Mouse (Mus musculus): ENCODE measurements at regions not wholly inside any gene's neighbourhood (a gene's known extent, or its start where the extent isn't known, plus 50 kb on each side); places are given as distances from the start of the nearest gene placed in this dataset.

DNA sequence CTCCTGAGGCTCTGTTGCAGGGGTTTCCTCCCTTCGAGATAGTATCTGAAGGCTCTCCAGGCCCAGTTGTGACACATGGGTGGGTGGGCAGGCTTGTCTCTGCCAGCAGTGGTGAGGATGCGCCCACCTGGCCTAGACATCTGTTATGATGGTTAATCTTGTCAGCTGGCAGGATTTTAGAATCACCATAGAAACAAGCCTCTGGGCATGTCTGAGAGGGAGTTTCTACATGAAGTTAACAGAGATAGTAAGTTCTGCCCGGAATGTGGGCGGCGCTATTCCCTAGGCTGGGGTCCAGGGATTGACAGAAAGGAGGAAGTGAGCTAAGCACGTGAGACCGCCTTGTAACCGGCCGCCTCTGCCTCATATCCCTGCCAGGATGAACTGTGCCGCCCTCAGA lies 177.2 kb upstream of the Igsf21 start:
- H3K27me3 ChIP-seq, result peaks cover 3% of the 10 kb centered on the region; the same call in 1 of the 2 replicates
- H3K36me3 ChIP-seq, result no peaks in the 10 kb centered on the region
- no peak overlapping the region for H3K27ac ChIP-seq
- no peak for ATAC-seq (ENCODE audit: low FRiP score)
- H3K4me1 ChIP-seq (replicated peaks), result peaks cover 5% of the 10 kb centered on the region; the same call in 1 of the 2 replicates
- H3K9me3 ChIP-seq, result no peaks in the 10 kb centered on the region
- no peak overlapping the region for H3K4me2 ChIP-seq
- 92% methylated on average over 10 of the region's 10 CpGs for WGBS
- H3K9ac ChIP-seq, result no peak overlapping the region
- no peak overlapping the region for H3K4me3 ChIP-seq

- Histone ChIP-seq H3K9ac (no peak overlapping the region), H3K4me2 (no peak overlapping the region), H3K9me3 (no peaks in the 10 kb centered on the region), H3K27ac (no peak overlapping the region), H3K27me3 (peaks cover 3% of the 10 kb centered on the region; the same call in 1 of the 2 replicates), H3K4me1 (replicated peaks) (peaks cover 5% of the 10 kb centered on the region; the same call in 1 of the 2 replicates), H3K36me3 (no peaks in the 10 kb centered on the region), H3K4me3 (no peak overlapping the region)
- no peak for ATAC-seq (ENCODE audit: low FRiP score)
- 74% methylated on average over 7 of the region's 7 CpGs for WGBS
Observed at GRCm38 (mm10) chr4:140421926-140422585, 175.5 kb upstream of the Igsf21 start.

DNA sequence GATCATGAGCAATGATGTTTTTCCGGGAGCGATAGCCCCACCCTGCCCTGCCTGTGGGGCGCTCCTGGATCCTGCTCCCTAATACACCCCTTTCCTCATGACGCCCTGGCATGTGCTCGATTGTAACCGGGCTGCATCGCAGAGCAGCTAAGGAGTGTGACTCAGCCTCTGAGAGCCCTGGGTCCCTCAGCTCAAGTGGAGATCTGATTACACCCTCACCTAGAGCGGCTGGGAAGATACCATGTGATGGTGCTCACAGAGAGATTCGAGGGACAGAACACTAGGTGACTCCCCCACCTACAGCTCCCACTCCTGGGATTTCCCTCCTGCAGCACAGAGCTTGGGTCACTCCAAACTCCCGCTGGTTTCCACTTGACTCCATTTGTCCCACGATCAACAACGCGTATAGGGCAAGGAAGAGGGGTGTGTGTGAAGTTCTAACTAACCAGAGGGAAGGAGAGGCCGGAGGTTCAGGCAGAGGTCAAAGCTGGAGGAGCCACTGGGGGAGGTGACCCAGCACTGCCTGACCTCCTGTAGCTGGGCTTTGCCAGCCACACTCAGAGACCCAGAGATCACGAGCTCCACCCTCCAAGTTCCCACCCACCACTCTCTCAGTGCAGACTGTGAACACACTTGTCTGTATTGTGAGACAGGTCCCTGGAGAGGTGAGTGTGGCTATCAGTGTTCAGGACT lies 173.3 kb upstream of the Igsf21 start:
- Histone ChIP-seq H3K9me3 (no peaks in the 10 kb centered on the region), H3K4me3 (no peak overlapping the region), H3K27ac (no peak overlapping the region), H3K27me3 (peaks cover 3% of the 10 kb centered on the region; the same call in 1 of the 2 replicates), H3K9ac (no peak overlapping the region), H3K36me3 (no peaks in the 10 kb centered on the region), H3K4me1 (replicated peaks) (peaks cover 5% of the 10 kb centered on the region; the same call in 1 of the 2 replicates), H3K4me2 (no peak overlapping the region)
- WGBS, result 68% methylated on average over 15 of the region's 15 CpGs
- no peak for ATAC-seq (ENCODE audit: low FRiP score)

- no peak for ATAC-seq (ENCODE audit: low FRiP score)
- 56% methylated on average over 17 of the region's 17 CpGs for WGBS
- Histone ChIP-seq H3K27ac (peak overlapping the region; percentile 68), H3K4me2 (no peak overlapping the region), H3K36me3 (no peaks in the 10 kb centered on the region), H3K9me3 (no peaks in the 10 kb centered on the region), H3K27me3 (no peaks in the 10 kb centered on the region), H3K4me1 (replicated peaks) (peaks cover 16% of the 10 kb centered on the region), H3K4me3 (no peak overlapping the region), H3K9ac (no peak overlapping the region)
Observed at GRCm38 (mm10) chr4:140412312-140412930, 165.8 kb upstream of the Igsf21 start.

- Histone ChIP-seq H3K9me3 (no peaks in the 10 kb centered on the region), H3K27me3 (no peaks in the 10 kb centered on the region), H3K4me1 (replicated peaks) (peaks cover 27% of the 10 kb centered on the region), H3K36me3 (no peaks in the 10 kb centered on the region), H3K27ac (no peak overlapping the region), H3K4me2 (no peak overlapping the region), H3K4me3 (no peak overlapping the region), H3K9ac (no peak overlapping the region)
- WGBS, result 98% methylated on average over 5 of the region's 5 CpGs
- ATAC-seq (ENCODE audit: low FRiP score), result no peak
Observed at GRCm38 (mm10) chr4:140408446-140408845, 161.9 kb upstream of the Igsf21 start.

DNA sequence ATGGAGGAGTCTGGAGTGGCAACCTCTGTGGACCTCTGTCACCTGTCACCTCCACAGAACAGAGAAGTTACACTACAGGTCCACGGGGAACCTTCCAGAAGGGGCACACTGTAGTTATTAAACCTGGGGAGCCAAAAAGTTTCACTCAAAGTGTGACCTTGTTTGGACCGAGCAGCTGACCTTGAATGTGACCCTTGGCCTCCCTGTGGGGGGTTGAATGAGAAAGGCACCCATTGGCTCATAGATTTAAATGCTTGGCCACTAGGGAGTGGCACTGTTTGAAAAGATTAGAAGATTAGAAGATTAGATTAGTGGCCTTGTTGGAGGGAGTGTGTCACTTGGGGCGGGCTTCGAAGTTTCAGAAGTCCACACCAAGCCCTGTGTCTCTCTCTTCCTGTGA lies 160.3 kb upstream of the Igsf21 start:
- peaks cover 23% of the 10 kb centered on the region for H3K4me1 ChIP-seq (replicated peaks)
- H3K27me3 ChIP-seq, result no peaks in the 10 kb centered on the region
- peak overlapping the region; percentile 62 for H3K27ac ChIP-seq
- 87% methylated on average over 4 of the region's 4 CpGs for WGBS
- H3K9ac ChIP-seq, result 0 out of 2 replicates have a peak overlapping the region, but pooled peaks have one; percentile 6
- no peaks in the 10 kb centered on the region for H3K9me3 ChIP-seq
- no peak for ATAC-seq (ENCODE audit: low FRiP score)
- H3K36me3 ChIP-seq, result no peaks in the 10 kb centered on the region
- no peak overlapping the region for H3K4me3 ChIP-seq
- no peak overlapping the region for H3K4me2 ChIP-seq

DNA sequence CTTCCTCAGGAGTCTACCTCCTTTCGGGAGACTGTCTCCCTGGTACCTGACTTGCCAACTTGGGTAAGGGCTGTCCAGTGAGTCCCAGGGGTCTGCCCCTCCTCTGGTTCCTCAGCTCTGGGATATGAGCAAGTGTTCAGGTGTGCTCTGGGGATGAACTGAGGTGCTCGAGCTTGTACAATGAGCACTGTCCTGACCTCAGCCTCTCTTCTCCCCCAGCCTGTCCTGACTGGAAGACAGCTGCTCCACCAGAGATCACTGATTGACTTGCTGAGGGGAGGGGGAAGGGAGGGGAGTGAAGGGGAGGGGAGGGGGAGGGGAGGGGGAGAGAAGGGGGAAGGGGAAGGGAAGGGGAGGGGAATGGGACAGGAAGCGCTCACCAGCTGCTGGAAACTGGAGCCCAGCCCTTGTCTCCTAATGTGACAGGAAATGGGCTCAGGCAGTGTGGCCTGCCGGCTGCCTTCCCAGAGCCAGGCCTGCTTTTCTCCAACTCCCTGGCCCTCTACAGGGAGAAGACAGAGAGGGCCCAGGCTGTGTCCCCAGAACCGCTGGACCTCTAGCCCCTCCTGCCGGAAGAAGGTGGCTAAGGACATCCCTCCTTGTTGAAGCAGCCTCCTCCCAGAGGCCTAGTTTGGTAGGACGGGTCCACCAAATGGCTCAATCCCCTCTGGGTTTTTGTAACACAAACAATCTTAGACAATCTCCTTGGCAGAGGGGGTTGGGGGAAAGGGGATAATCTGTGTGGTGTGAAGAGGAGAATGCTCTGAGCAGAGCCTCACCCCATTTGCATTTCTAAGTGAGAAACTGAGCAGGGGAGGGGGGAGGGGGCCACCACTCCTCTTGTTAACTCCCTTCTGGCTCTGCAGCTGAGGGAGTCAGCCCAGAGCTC lies 159.7 kb upstream of the Igsf21 start:
- WGBS, result 16% methylated on average over 7 of the region's 7 CpGs
- Histone ChIP-seq H3K36me3 (no peaks in the 10 kb centered on the region), H3K27ac (peak overlapping the region; percentile 62), H3K9ac (0 out of 2 replicates have a peak overlapping the region, but pooled peaks have one; percentile 6), H3K4me1 (replicated peaks) (peaks cover 25% of the 10 kb centered on the region), H3K9me3 (no peaks in the 10 kb centered on the region), H3K4me3 (no peak overlapping the region), H3K27me3 (no peaks in the 10 kb centered on the region), H3K4me2 (no peak overlapping the region)
- ATAC-seq (ENCODE audit: low FRiP score), result peak; percentile 68

DNA sequence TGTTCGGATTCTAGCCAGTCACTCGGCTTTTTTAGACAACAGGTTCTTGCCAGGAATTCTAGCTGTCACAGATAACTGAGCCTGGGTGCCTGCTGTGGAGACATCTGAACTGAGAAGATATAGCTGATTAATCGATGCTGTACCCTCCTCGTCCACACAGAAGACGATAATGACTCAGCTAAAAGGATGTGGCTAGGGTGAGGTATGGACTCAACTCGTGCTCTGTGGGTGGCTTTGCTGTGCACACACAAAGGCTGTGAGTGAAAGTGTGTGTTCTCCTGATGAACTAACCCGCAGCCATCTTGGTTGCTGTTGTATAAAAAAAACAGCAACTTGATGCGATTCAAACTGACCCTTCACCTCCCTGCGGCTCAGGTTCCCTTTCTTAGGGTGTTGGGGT lies 158.8 kb upstream of the Igsf21 start:
- Histone ChIP-seq H3K4me3 (no peak overlapping the region), H3K9me3 (no peaks in the 10 kb centered on the region), H3K4me1 (replicated peaks) (peaks cover 25% of the 10 kb centered on the region), H3K4me2 (no peak overlapping the region), H3K27ac (no peak overlapping the region), H3K27me3 (0 out of 2 replicates have a peak, but pooled peaks cover 3% of the 10 kb centered on the region), H3K9ac (no peak overlapping the region), H3K36me3 (no peaks in the 10 kb centered on the region)
- 78% methylated on average over 9 of the region's 9 CpGs for WGBS
- no peak for ATAC-seq (ENCODE audit: low FRiP score)

DNA sequence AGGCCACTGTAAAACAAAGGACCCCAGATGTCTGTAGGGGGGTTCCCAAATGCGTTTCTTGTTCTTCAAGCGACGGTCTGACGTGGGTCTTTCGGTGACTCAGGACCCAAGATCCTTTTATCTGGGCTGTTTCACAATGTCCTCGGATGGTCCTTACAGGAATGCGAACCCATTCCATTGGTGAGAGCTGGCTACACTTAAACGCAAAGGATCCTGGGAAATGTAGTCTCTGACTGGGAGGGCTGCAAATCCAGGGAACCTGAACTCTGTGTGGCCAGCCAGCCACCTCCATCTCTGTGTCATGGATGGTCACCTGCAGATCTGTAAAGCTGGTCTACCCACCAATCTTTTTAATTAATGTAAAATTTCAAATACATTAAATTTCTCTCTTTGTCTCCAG lies 156.5 kb upstream of the Igsf21 start:
- 0 out of 2 replicates have a peak, but pooled peaks cover 4% of the 10 kb centered on the region for H3K27me3 ChIP-seq
- WGBS, result 44% methylated on average over 8 of the region's 8 CpGs
- no peak overlapping the region for H3K9ac ChIP-seq
- H3K4me3 ChIP-seq, result no peak overlapping the region
- H3K27ac ChIP-seq, result no peak overlapping the region; the same call in 1 of the 2 replicates
- H3K9me3 ChIP-seq, result no peaks in the 10 kb centered on the region
- no peak for ATAC-seq (ENCODE audit: low FRiP score)
- no peaks in the 10 kb centered on the region for H3K36me3 ChIP-seq
- no peak overlapping the region for H3K4me2 ChIP-seq
- peaks cover 25% of the 10 kb centered on the region for H3K4me1 ChIP-seq (replicated peaks)

DNA sequence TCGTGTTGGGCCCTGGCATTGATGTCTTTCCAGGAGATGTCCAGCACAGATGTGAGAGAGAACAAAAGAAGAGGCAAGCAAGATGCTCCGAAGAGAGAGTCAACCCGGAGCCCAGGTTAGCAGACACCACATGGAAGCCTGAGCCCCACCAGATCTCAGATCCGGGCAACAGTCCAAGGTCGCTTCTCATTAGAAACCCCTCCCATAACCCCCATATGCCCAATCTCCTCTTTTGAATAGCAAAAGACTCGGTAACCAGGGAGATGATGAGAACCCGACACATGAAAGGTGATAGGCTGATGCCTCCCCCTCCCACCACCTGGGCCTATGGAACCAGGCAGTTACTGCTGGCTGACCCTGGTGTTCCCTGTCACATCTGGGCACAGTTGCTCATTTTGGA lies 155.7 kb upstream of the Igsf21 start:
- H3K36me3 ChIP-seq, result no peaks in the 10 kb centered on the region
- 62% methylated on average over 7 of the region's 7 CpGs for WGBS
- peak overlapping the region; percentile 58 for H3K27ac ChIP-seq
- no peak overlapping the region for H3K4me3 ChIP-seq
- H3K4me1 ChIP-seq (replicated peaks), result peaks cover 25% of the 10 kb centered on the region
- 0 out of 2 replicates have a peak, but pooled peaks cover 4% of the 10 kb centered on the region for H3K27me3 ChIP-seq
- no peak overlapping the region for H3K4me2 ChIP-seq
- no peak overlapping the region for H3K9ac ChIP-seq
- no peak for ATAC-seq (ENCODE audit: low FRiP score)
- H3K9me3 ChIP-seq, result no peaks in the 10 kb centered on the region

DNA sequence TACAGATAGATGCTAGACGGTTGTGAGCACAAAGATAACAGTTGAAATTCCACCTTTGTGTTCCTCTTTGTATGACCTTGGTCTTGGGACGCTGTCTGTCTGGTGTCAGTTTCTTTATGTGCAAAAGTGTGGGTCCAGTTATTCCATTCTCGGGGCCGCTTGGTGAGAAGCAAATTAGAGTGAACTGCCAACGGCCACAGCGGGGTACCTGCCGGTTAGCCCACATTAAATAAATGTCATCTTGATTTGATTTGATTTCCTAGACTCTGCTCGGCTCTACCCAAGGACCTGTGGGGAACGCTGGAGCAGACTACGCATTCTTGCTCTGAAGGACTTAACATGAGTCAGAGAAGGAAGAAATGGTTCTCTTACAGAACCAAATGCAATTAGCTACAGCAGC lies 155.0 kb upstream of the Igsf21 start:
- Histone ChIP-seq H3K4me3 (no peak overlapping the region), H3K4me1 (replicated peaks) (peaks cover 22% of the 10 kb centered on the region), H3K27ac (peak overlapping the region; percentile 58), H3K27me3 (0 out of 2 replicates have a peak, but pooled peaks cover 4% of the 10 kb centered on the region), H3K36me3 (no peaks in the 10 kb centered on the region), H3K4me2 (no peak overlapping the region), H3K9ac (no peak overlapping the region), H3K9me3 (no peaks in the 10 kb centered on the region)
- ATAC-seq (ENCODE audit: low FRiP score), result no peak
- WGBS, result 76% methylated on average over 10 of the region's 10 CpGs
